Comparison of ENCODE assay signal across 8 mouse cellular contexts in the genomic region with DNA sequence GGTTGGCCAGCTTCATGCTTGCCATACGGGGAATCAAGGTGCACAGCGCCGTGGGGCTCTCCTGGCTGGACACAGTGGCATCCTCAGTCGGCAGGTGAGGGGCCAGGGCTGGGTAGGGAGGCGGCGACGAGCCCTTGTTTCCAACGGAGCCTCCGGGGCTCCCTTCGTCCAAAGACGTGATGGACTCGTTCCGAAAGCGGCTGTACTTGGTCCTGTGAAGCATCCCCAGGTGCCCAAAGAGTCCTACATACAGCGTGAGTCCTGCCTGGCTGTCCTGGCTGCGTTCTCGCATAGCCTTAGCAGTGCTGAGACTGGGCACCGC. TPM values are rescaled to one million over a fixed set of nuclear protein-coding genes. Genes with fewer than 3 reads are reported as not detected.
DNase-seq lines count a peak whose midpoint lies in the region; ATAC-seq and TF ChIP-seq lines count a peak whose summit lies in the region.

No protein-coding gene starts in this region.

- peak overlapping the region; percentile 91 for H3K4me2 ChIP-seq in heart, postnatal 0 days (ENCODE audit: low read depth, low read length)
- H3K4me2 ChIP-seq in hindbrain, embryonic 14.5 days (replicated peaks), result peak overlapping the region; percentile 100
- H3K4me2 ChIP-seq in midbrain, embryonic 15.5 days, result peak overlapping the region; percentile 100

- 5% methylated on average over 18 of the region's 18 CpGs for WGBS in heart, postnatal 0 days
- WGBS in hindbrain, embryonic 14.5 days, result 1% methylated on average over 18 of the region's 18 CpGs
- under 1% methylated on average over 18 of the region's 18 CpGs for WGBS in midbrain, embryonic 15.5 days

- H3K9me3 ChIP-seq in heart, postnatal 0 days (replicated peaks; ENCODE audit: control insufficient read depth, low read length), result no peaks in the 10 kb centered on the region
- H3K9me3 ChIP-seq in hindbrain, embryonic 14.5 days (ENCODE audit: control insufficient read depth, low read length), result no peaks in the 10 kb centered on the region
- no peaks in the 10 kb centered on the region for H3K9me3 ChIP-seq in midbrain, embryonic 15.5 days

- TF ChIP-seq CTCF in heart, postnatal 0 days (IDR thresholded peaks at IDR 0.05; ENCODE audit: low read depth), result no peak

- no peak overlapping the region; the same call in 1 of the 2 replicates for H3K9ac ChIP-seq in heart, postnatal 0 days (replicated peaks; ENCODE audit: low read depth, low read length)
- peak overlapping the region; percentile 64 for H3K9ac ChIP-seq in hindbrain, embryonic 14.5 days
- peak overlapping the region; percentile 69 for H3K9ac ChIP-seq in midbrain, embryonic 15.5 days

- TF ChIP-seq EP300 in heart, postnatal 0 days (IDR thresholded peaks at IDR 0.05; ENCODE audit: low read depth), result no peak

- no peaks in the 10 kb centered on the region for H3K36me3 ChIP-seq in heart, postnatal 0 days (replicated peaks; ENCODE audit: control insufficient read depth, insufficient read depth, low read length)
- no peaks in the 10 kb centered on the region for H3K36me3 ChIP-seq in hindbrain, embryonic 14.5 days (replicated peaks; ENCODE audit: control insufficient read depth, insufficient read depth)
- H3K36me3 ChIP-seq in midbrain, embryonic 15.5 days (replicated peaks), result no peaks in the 10 kb centered on the region

- no peak overlapping the region for H3K27ac ChIP-seq in heart, postnatal 0 days (ENCODE audit: low read depth)
- H3K27ac ChIP-seq in hindbrain, embryonic 14.5 days, result no peak overlapping the region; the same call in 1 of the 2 replicates
- 0 out of 2 replicates have a peak overlapping the region, but pooled peaks have one; percentile 78 for H3K27ac ChIP-seq in midbrain, embryonic 15.5 days

- DNase-seq in heart, postnatal 0 days (ENCODE audit: low spot score), result no peak
- no peak for DNase-seq in heart, postnatal 36 days
- DNase-seq in cerebellum, adult 9-10 months, result peak; percentile 25
- DNase-seq in hindbrain, embryonic 14.5 days (ENCODE audit: low spot score), result no peak
- no peak for DNase-seq in natural killer cell, adult 2 months (ENCODE audit: low spot score in 2 of 2)
- no peak for DNase-seq in adrenal gland, postnatal 10 days
- DNase-seq in thymus, postnatal 10 days (ENCODE audit: low spot score in 2 of 2), result no peak

- H3K27me3 ChIP-seq in heart, postnatal 0 days (ENCODE audit: control insufficient read depth, insufficient read depth, low read length), result peaks cover 40% of the 10 kb centered on the region
- peaks cover 15% of the 10 kb centered on the region for H3K27me3 ChIP-seq in hindbrain, embryonic 14.5 days (ENCODE audit: control insufficient read depth, insufficient read depth, low read length)
- H3K27me3 ChIP-seq in midbrain, embryonic 15.5 days (replicated peaks), result peaks cover 15% of the 10 kb centered on the region

- peak overlapping the region; percentile 51 for H3K4me3 ChIP-seq in heart, postnatal 0 days (ENCODE audit: low read depth, low read length)
- H3K4me3 ChIP-seq in hindbrain, embryonic 14.5 days (replicated peaks; ENCODE audit: low read length), result peak overlapping the region; percentile 49
- peak overlapping the region; percentile 54 for H3K4me3 ChIP-seq in midbrain, embryonic 15.5 days

- no peak for ATAC-seq in heart, postnatal 0 days (ENCODE audit: insufficient read depth, low read depth)
- ATAC-seq in hindbrain, embryonic 14.5 days (ENCODE audit: low FRiP score), result no peak
- ATAC-seq in midbrain, embryonic 15.5 days (replicated peaks), result no peak

- intact Hi-C loops in heart, postnatal 36 days (cut with DNase I), result loop anchor here (10.0 kb wide), 1 partner anchor 468 kb away; no protein-coding TSS in a partner anchor

- peaks cover 6% of the 10 kb centered on the region; the same call in 1 of the 2 replicates for H3K4me1 ChIP-seq in heart, postnatal 0 days (ENCODE audit: control insufficient read depth, insufficient read depth)
- peaks cover 15% of the 10 kb centered on the region; the same call in 1 of the 2 replicates for H3K4me1 ChIP-seq in hindbrain, embryonic 14.5 days (replicated peaks; ENCODE audit: control insufficient read depth, insufficient read depth, low read length)
- H3K4me1 ChIP-seq in midbrain, embryonic 15.5 days, result peaks cover 25% of the 10 kb centered on the region

RNA-seq across cellular contexts. Expression of gene Shc4, which starts 0.9 kb away (rescaled TPM):
- total RNA-seq in heart, postnatal 0 days (2014; rRNA removed; ENCODE audit: low replicate concordance), result 1.2 and 4.4 TPM in 2 replicates
- 0.44 and 0.49 TPM in 2 replicates for polyA plus RNA-seq in heart, postnatal 0 days (2015; fragmentation: Nextera tagmentation; extraction: Ambion mirVana)
- under 1 TPM; 0.42 to 0.51 TPM for total RNA-seq in heart, postnatal 36 days (2021)
- 3.3 and 3.8 TPM in 2 replicates for polyA plus RNA-seq in hindbrain, embryonic 14.5 days (2014; fragmentation: Nextera tagmentation; extraction: Ambion mirVana)
- 3.6 and 3.7 TPM in 2 replicates for polyA plus RNA-seq in midbrain, embryonic 15.5 days (2015; fragmentation: Nextera tagmentation; extraction: Ambion mirVana)
- 1 to 10 TPM; 2.6 to 3.2 TPM for total RNA-seq in adrenal gland, postnatal 10 days (2021)

RNA-seq across cellular contexts. Expression of gene Eid1, which starts 50.2 kb away (rescaled TPM):
- total RNA-seq in heart, postnatal 0 days (2014; rRNA removed; ENCODE audit: low replicate concordance), result 70.4 and 83.6 TPM in 2 replicates
- polyA plus RNA-seq in heart, postnatal 0 days (2015; fragmentation: Nextera tagmentation; extraction: Ambion mirVana), result 80.7 and 87.4 TPM in 2 replicates
- 10 to 100 TPM; 52.2 to 58.0 TPM for total RNA-seq in heart, postnatal 36 days (2021)
- polyA plus RNA-seq in hindbrain, embryonic 14.5 days (2014; fragmentation: Nextera tagmentation; extraction: Ambion mirVana), result 552 and 600 TPM in 2 replicates
- 376 and 397 TPM in 2 replicates for polyA plus RNA-seq in midbrain, embryonic 15.5 days (2015; fragmentation: Nextera tagmentation; extraction: Ambion mirVana)
- total RNA-seq in adrenal gland, postnatal 10 days (2021), result 100 to 1,000 TPM; 111 to 122 TPM

RNA-seq across cellular contexts. Expression of gene Secisbp2l, which starts 59.6 kb away (rescaled TPM):
- 15.6 and 44.3 TPM in 2 replicates for total RNA-seq in heart, postnatal 0 days (2014; rRNA removed; ENCODE audit: low replicate concordance)
- 9.9 and 10.5 TPM in 2 replicates for polyA plus RNA-seq in heart, postnatal 0 days (2015; fragmentation: Nextera tagmentation; extraction: Ambion mirVana)
- total RNA-seq in heart, postnatal 36 days (2021), result 10 to 100 TPM; 28.1 to 30.0 TPM
- polyA plus RNA-seq in hindbrain, embryonic 14.5 days (2014; fragmentation: Nextera tagmentation; extraction: Ambion mirVana), result 36.5 and 37.2 TPM in 2 replicates
- polyA plus RNA-seq in midbrain, embryonic 15.5 days (2015; fragmentation: Nextera tagmentation; extraction: Ambion mirVana), result 30.5 and 32.7 TPM in 2 replicates
- total RNA-seq in adrenal gland, postnatal 10 days (2021), result 10 to 100 TPM; 45.6 to 52.6 TPM
